Mouse (Mus musculus) heart, embryonic 10.5 days (tissue): ENCODE measurements around the gene Wls. TPM values are rescaled to one million over a fixed set of nuclear protein-coding genes. Genes with fewer than 3 reads are reported as not detected.

Experiments
- DNase-seq: peaks from one replicate; pipeline ENCODE4 v3.0.0-alpha.2; 2017; ENCODE audit warnings: low spot score
- H3K27ac ChIP-seq: fragments of 300-500 bp; sonication (generic); 2 replicates; pipeline ENCODE4 v1.5.1; 2016; ENCODE audit warnings: mild to moderate bottlenecking
- H3K27me3 ChIP-seq: fragments of 300-500 bp; sonication (generic); 2 replicates; pipeline ENCODE4 v1.6.1; 2016; ENCODE audit warnings: mild to moderate bottlenecking; ENCODE audit not compliant: poor library complexity, insufficient read depth, severe bottlenecking
- H3K36me3 ChIP-seq: fragments of 300-500 bp; sonication (generic); 2 replicates; pipeline ENCODE4 v1.6.1; 2016; ENCODE audit warnings: mild to moderate bottlenecking, moderate library complexity
- H3K4me1 ChIP-seq: fragments of 300-500 bp; sonication (generic); 2 replicates; pipeline ENCODE4 v1.6.1; 2016; ENCODE audit warnings: mild to moderate bottlenecking
- H3K4me3 ChIP-seq: fragments of 300-500 bp; sonication (generic); 2 replicates; pipeline ENCODE4 v1.5.1; 2016; ENCODE audit warnings: mild to moderate bottlenecking, moderate library complexity
- H3K9me3 ChIP-seq: fragments of 300-500 bp; sonication (generic); 2 replicates; pipeline ENCODE4 v1.6.1; 2016; ENCODE audit warnings: mild to moderate bottlenecking, moderate library complexity
- WGBS: fragments of 180-500 bp; shearing (Covaris S2); methylation state at CpG from one replicate; pipeline ENCODE4 v1.1.7; 2016; 5-methylcytosine and 5-hydroxymethylcytosine counted together
- polyA plus RNA-seq: library from polyadenylated mRNA; unstranded; fragments of >200 nt; fragmentation: Nextera tagmentation; extraction: Ambion mirVana; gene quantifications from 2 replicates; pipeline ENCODE4 v1.2.1, GENCODE M21; 2016

Wls gene
- polyA plus RNA-seq, 1 experiment from 2014 or later = 139 TPM

GRCm38 (mm10) chr3:159878983-159879382, 39.5 kb downstream of the Wls start:
- H3K36me3 ChIP-seq = peaks cover 28% of the 10 kb centered on the region
- H3K27ac ChIP-seq = no peak overlapping the region
- no peak for DNase-seq
- no peaks in the 10 kb centered on the region for H3K9me3 ChIP-seq
- H3K27me3 ChIP-seq = no peaks in the 10 kb centered on the region
- no peak overlapping the region for H3K4me3 ChIP-seq
- H3K4me1 ChIP-seq = peaks cover 12% of the 10 kb centered on the region; the same call in 1 of the 2 replicates

- 25% methylated on average over 2 of the region's 2 CpGs for WGBS
- Histone ChIP-seq H3K27ac (no peak overlapping the region), H3K27me3 (no peaks in the 10 kb centered on the region), H3K4me3 (no peak overlapping the region), H3K4me1 (peaks cover 22% of the 10 kb centered on the region), H3K36me3 (peaks cover 7% of the 10 kb centered on the region; the same call in 1 of the 2 replicates), H3K9me3 (no peaks in the 10 kb centered on the region)
- no peak for DNase-seq
Measured at GRCm38 (mm10) chr3:159883325-159883724, 43.9 kb downstream of the Wls start.

GRCm38 (mm10) chr3:159884802-159885201, 45.3 kb downstream of the Wls start:
- H3K4me1 ChIP-seq = peaks cover 22% of the 10 kb centered on the region
- peaks cover 5% of the 10 kb centered on the region; the same call in 1 of the 2 replicates for H3K36me3 ChIP-seq
- no peak overlapping the region for H3K4me3 ChIP-seq
- no peak for DNase-seq
- no peaks in the 10 kb centered on the region for H3K9me3 ChIP-seq
- peak overlapping the region; percentile 70; the same call in 1 of the 2 replicates for H3K27ac ChIP-seq
- no peaks in the 10 kb centered on the region for H3K27me3 ChIP-seq

- no peaks in the 10 kb centered on the region for H3K27me3 ChIP-seq
- no peaks in the 10 kb centered on the region for H3K9me3 ChIP-seq
- DNase-seq = peak; percentile 85
- peaks cover 22% of the 10 kb centered on the region for H3K4me1 ChIP-seq
- H3K36me3 ChIP-seq = peaks cover 5% of the 10 kb centered on the region; the same call in 1 of the 2 replicates
- 15% methylated on average over 3 of the region's 3 CpGs for WGBS
- peak overlapping the region; percentile 70; the same call in 1 of the 2 replicates for H3K27ac ChIP-seq
- H3K4me3 ChIP-seq = no peak overlapping the region
Measured at GRCm38 (mm10) chr3:159885271-159885670, 45.8 kb downstream of the Wls start.

GRCm38 (mm10) chr3:159885781-159886400, 46.4 kb downstream of the Wls start:
- Histone ChIP-seq H3K4me3 (no peak overlapping the region), H3K27ac (peak overlapping the region; percentile 18; the same call in 1 of the 2 replicates), H3K4me1 (peaks cover 22% of the 10 kb centered on the region), H3K36me3 (peaks cover 5% of the 10 kb centered on the region; the same call in 1 of the 2 replicates), H3K27me3 (no peaks in the 10 kb centered on the region), H3K9me3 (no peaks in the 10 kb centered on the region)
- no peak for DNase-seq
- 12% methylated on average over 1 of the region's 1 CpGs for WGBS

- WGBS = 83% methylated on average over 5 of the region's 5 CpGs
- Histone ChIP-seq H3K9me3 (no peaks in the 10 kb centered on the region), H3K27me3 (no peaks in the 10 kb centered on the region), H3K4me3 (no peak overlapping the region), H3K4me1 (peaks cover 1% of the 10 kb centered on the region), H3K36me3 (no peaks in the 10 kb centered on the region; the same call in 1 of the 2 replicates), H3K27ac (no peak overlapping the region)
- no peak for DNase-seq
Measured at GRCm38 (mm10) chr3:159890176-159891056, 50.9 kb downstream of the Wls start.

- H3K4me3 ChIP-seq = no peak overlapping the region
- WGBS = 91% methylated on average over 8 of the region's 8 CpGs
Measured at GRCm38 (mm10) chr3:159891057-159891752, 51.7 kb downstream of the Wls start.

GRCm38 (mm10) chr3:159907329-159907728, 67.9 kb downstream of the Wls start:
- H3K4me3 ChIP-seq = no peak overlapping the region
- H3K27me3 ChIP-seq = no peaks in the 10 kb centered on the region
- no peak for DNase-seq
- no peak overlapping the region for H3K27ac ChIP-seq
- peaks cover 38% of the 10 kb centered on the region; the same call in 1 of the 2 replicates for H3K36me3 ChIP-seq
- H3K9me3 ChIP-seq = no peaks in the 10 kb centered on the region
- WGBS = 93% methylated on average over 1 of the region's 1 CpGs
- no peaks in the 10 kb centered on the region for H3K4me1 ChIP-seq

More at GRCm38 (mm10) chr3:159891057-159891752, 51.7 kb downstream of the Wls start:
- no peak for DNase-seq
- Histone ChIP-seq H3K27me3 (no peaks in the 10 kb centered on the region), H3K27ac (no peak overlapping the region), H3K9me3 (no peaks in the 10 kb centered on the region), H3K36me3 (no peaks in the 10 kb centered on the region; the same call in 1 of the 2 replicates), H3K4me1 (no peaks in the 10 kb centered on the region; the same call in 1 of the 2 replicates)

GRCm38 (mm10) chr3:159917328-159918090, 78.0 kb downstream of the Wls start:
- H3K4me1 ChIP-seq = no peaks in the 10 kb centered on the region
- 83% methylated on average over 2 of the region's 2 CpGs for WGBS
- DNase-seq = no peak
- peaks cover 38% of the 10 kb centered on the region for H3K36me3 ChIP-seq
- no peak overlapping the region for H3K4me3 ChIP-seq
- H3K27ac ChIP-seq = no peak overlapping the region
- H3K9me3 ChIP-seq = no peaks in the 10 kb centered on the region
- no peaks in the 10 kb centered on the region for H3K27me3 ChIP-seq

Other genes with a start within 250 kb of the Wls start
- not detected in 2 replicates for gene Rpe65, start 240.5 kb upstream of the Wls start, polyA plus RNA-seq